Mouse (Mus musculus) E14TG2a.4 (cell line): Measurements from ENCODE around the gene Ap1m1.

Experiments used
- CTCF ChIP-seq: conservative IDR thresholded peaks from 2 replicates; pipeline ENCODE4 v1.5.1; 2014; ENCODE audit warnings: low read length
- NANOG ChIP-seq: IDR thresholded peaks from 2 replicates; pipeline ENCODE4 v1.6.1; 2014; ENCODE audit warnings: borderline replicate concordance, low read length, mixed read lengths
- POU5F1 ChIP-seq: IDR thresholded peaks from 2 replicates; pipeline ENCODE4 v1.6.1; 2014; ENCODE audit warnings: low read length, borderline replicate concordance

- TF ChIP-seq CTCF (no peak), POU5F1 (no peak), NANOG (no peak)
These were observed 20.9 kb upstream of the Ap1m1 start for GRCm38 (mm10) chr8:72218781-72219540.
